Mouse (Mus musculus) skeletal muscle tissue, postnatal 0 days (tissue): ENCODE data around the gene Frs3. TPM values are rescaled to one million over a fixed set of nuclear protein-coding genes. Genes with fewer than 3 reads are reported as not detected.

Experiments used
- polyA plus RNA-seq: library from polyadenylated mRNA; unstranded; fragments of >200 nt; fragmentation: Nextera tagmentation; extraction: Ambion mirVana; gene quantifications from 2 replicates; pipeline ENCODE4 v1.2.1, GENCODE M21; 2015

The Frs3 gene
- 4.3 and 4.6 TPM in 2 replicates for polyA plus RNA-seq

DNA sequence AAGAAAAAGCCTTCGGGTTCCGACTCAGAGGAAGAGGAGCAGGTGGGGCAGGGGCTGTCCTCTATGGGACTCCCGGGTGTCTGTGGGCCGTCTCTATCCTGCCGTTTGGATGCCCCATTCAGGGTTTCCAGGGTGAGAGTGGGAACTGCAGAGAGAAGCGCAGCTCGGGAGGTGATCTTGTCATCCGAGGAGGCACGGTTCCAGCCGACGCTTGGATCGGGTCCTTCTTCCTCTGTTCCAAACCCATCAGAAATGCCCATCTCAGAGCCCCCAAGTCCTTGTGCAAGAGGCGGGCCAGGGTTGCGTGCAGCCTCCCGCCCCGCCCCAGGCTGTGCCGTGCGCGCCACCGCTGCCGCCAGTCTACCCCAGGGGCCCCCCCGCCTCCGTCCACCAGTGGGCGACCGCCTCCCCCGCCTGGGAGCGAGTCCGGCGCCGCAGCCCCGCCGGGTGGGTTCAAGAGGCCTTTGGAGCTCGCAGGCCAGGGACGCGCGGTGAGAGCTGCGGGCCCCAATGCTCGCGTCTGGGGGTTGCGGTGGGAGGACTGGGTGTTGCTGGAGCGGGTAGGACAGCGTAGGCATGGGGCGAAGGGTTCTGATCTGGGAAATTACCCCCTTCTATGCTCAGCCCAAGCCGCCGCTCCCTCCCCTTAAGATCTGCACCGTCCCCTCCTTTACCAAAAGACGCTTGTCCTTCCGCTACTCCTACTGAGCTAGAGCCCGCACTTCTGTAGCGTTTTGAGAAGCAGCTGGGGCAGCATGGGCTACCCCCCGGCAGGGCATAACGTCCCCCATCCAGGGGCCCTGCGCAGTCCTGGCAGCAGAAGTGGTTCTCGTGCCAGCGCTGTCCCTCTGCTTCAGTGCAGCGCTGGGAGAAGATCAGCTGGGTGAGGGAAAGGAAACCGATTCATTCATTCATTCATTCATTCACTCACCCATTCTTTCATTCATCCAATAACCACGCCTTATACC is at the start of gene Frs3:
Gene Frs3, plus strand, starts transcription at position 423 of the 968 bp plus-strand sequence.

GRCm38 (mm10) chr17:47688344-47688607 is 554 bp upstream of the Frs3 start, which contains the start of gene Tomm6:
Tomm6 (minus strand) TSS chr17:47688386.

DNA sequence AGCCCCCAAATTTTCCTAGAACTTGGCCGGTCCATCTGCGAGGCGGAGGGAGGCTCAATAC is 5.4 kb downstream of the Frs3 start, which contains the start of gene Gm21981:
Gene Gm21981, minus strand, starts transcription at position 14 of the 61 bp plus-strand sequence.

GRCm38 (mm10) chr17:47694503-47695336 is 5.9 kb downstream of the Frs3 start, which contains the start of gene Prickle4:
Prickle4 (minus strand) TSS chr17:47694736.

GRCm38 (mm10) chr17:47726566-47726965 is 37.7 kb downstream of the Frs3 start, which contains the start of gene Pgc:
Pgc (plus strand) TSS chr17:47726842.

GRCm38 (mm10) chr17:47736856-47737255 is 48.0 kb downstream of the Frs3 start, which contains the start of gene Tfeb:
Tfeb (plus strand) TSS chr17:47737030.

Other genes starting within 250 kb of the Frs3 start
- 9.2 and 10.5 TPM in 2 replicates for gene Taf8, start 186.7 kb upstream of the Frs3 start, polyA plus RNA-seq
- 402 and 432 TPM in 2 replicates for gene Ccnd3, start 184.0 kb upstream of the Frs3 start, polyA plus RNA-seq
- gene Bysl, start 77.5 kb upstream of the Frs3 start, polyA plus RNA-seq = 17.0 and 18.7 TPM in 2 replicates
- 21.2 and 22.4 TPM in 2 replicates for gene Med20, start 77.4 kb upstream of the Frs3 start, polyA plus RNA-seq
- 1.2 and 1.5 TPM in 2 replicates for gene Gm20517, start 77.4 kb upstream of the Frs3 start, polyA plus RNA-seq
- 1.6 and 1.8 TPM in 2 replicates for gene Usp49, start 58.3 kb upstream of the Frs3 start, polyA plus RNA-seq
- 282 and 308 TPM in 2 replicates for gene Tomm6, start 644 bp upstream of the Frs3 start, polyA plus RNA-seq
- 0.09 and 0.24 TPM in 2 replicates for gene Gm21981, start 5.4 kb downstream of the Frs3 start, polyA plus RNA-seq
- 0.61 TPM in 1 of 2 replicates, not detected in the other for gene Prickle4, start 5.7 kb downstream of the Frs3 start, polyA plus RNA-seq
- not detected in 2 replicates for gene Pgc, start 37.8 kb downstream of the Frs3 start, polyA plus RNA-seq
- 30.7 and 30.9 TPM in 2 replicates for gene Tfeb, start 48.0 kb downstream of the Frs3 start, polyA plus RNA-seq
- 1.8 and 2.8 TPM in 2 replicates for gene Mdfi, start 145.7 kb downstream of the Frs3 start, polyA plus RNA-seq
- 2.8 and 3.4 TPM in 2 replicates for gene Foxp4, start 235.6 kb downstream of the Frs3 start, polyA plus RNA-seq